Mouse (Mus musculus) thymus, adult 2 months (tissue): ENCODE measurements around the gene Tmem213. TPM values are rescaled to one million over a fixed set of nuclear protein-coding genes. Genes with fewer than 3 reads are reported as not detected.

ENCODE experiments used
- DNase-seq: peaks from one replicate; pipeline ENCODE4 v3.0.0; 2021
- H3K27ac ChIP-seq: fragments of 200-500 bp; 2 replicates; pipeline ENCODE4 v1.5.1; 2012; ENCODE audit warnings: low read length, control low read depth; ENCODE audit not compliant: control insufficient read depth, insufficient read depth
- H3K27me3 ChIP-seq: fragments of 200-500 bp; 2 replicates; pipeline ENCODE4 v1.6.1; 2012; ENCODE audit warnings: mild to moderate bottlenecking, low read length, moderate library complexity, mixed read lengths; ENCODE audit not compliant: control insufficient read depth, insufficient read depth
- H3K36me3 ChIP-seq: fragments of 200-500 bp; 2 replicates; pipeline ENCODE4 v1.6.1; 2012; ENCODE audit warnings: mild to moderate bottlenecking, low read length, moderate library complexity; ENCODE audit not compliant: control insufficient read depth, insufficient read depth
- H3K4me1 ChIP-seq: fragments of 200-500 bp; replicated peaks from 2 replicates; pipeline ENCODE4 v1.6.1; 2012; ENCODE audit warnings: low read length; ENCODE audit not compliant: control insufficient read depth, insufficient read depth
- H3K4me3 ChIP-seq: fragments of 200-500 bp; 2 replicates; pipeline ENCODE4 v1.5.1; 2012; ENCODE audit warnings: mild to moderate bottlenecking, low read length, control low read depth, moderate library complexity; ENCODE audit not compliant: control insufficient read depth, insufficient read depth
- CTCF ChIP-seq: fragments of 200-500 bp; IDR thresholded peaks from 2 replicates; pipeline ENCODE4 v1.5.1; 2012; ENCODE audit warnings: mild to moderate bottlenecking, control low read depth, low read length, moderate library complexity, borderline replicate concordance; ENCODE audit not compliant: control insufficient read depth, poor library complexity, insufficient read depth; ENCODE audit errors: extremely low read depth
- POLR2A ChIP-seq: fragments of 200-500 bp; IDR thresholded peaks from 2 replicates; pipeline ENCODE4 v1.6.1; 2012; ENCODE audit warnings: mild to moderate bottlenecking, low read length, control low read depth, moderate library complexity; ENCODE audit not compliant: control insufficient read depth, poor library complexity, insufficient read depth; ENCODE audit errors: extremely low read depth
- WGBS: fragments of 180-500 bp; shearing (Covaris S2); methylation state at CpG from one replicate; pipeline ENCODE4 v1.1.7; 2018; 5-methylcytosine and 5-hydroxymethylcytosine counted together
- polyA plus RNA-seq: library from polyadenylated mRNA; depleted of rRNA; stranded (reverse); fragments of >200 nt; gene quantifications from 2 replicates; pipeline ENCODE4 v1.2.3, GENCODE M21; 2012

The Tmem213 gene
- polyA plus RNA-seq, 1 experiment = 0.38 TPM

GRCm38 (mm10) chr6:38123471-38124206 is 14.6 kb downstream of the Tmem213 start:
- peaks cover 2% of the 10 kb centered on the region for H3K4me1 ChIP-seq
- H3K36me3 ChIP-seq = no peaks in the 10 kb centered on the region
- TF ChIP-seq CTCF (no peak), POLR2A (no peak)
- WGBS = 92% methylated on average over 18 of the region's 18 CpGs
- H3K27me3 ChIP-seq = no peaks in the 10 kb centered on the region
- no peak for DNase-seq
- no peak overlapping the region for H3K4me3 ChIP-seq
- H3K27ac ChIP-seq = no peak overlapping the region

- TF ChIP-seq CTCF (no peak), POLR2A (no peak)
- Histone ChIP-seq H3K27ac (no peak within 1 kb of the TSS), H3K36me3 (no peaks in the 10 kb centered on the region), H3K4me1 (peaks cover 2% of the 10 kb centered on the region), H3K27me3 (no peaks in the 10 kb centered on the region), H3K4me3 (no peak within 1 kb of the TSS)
- no peak for DNase-seq
- 92% methylated on average over 7 of the region's 7 CpGs for WGBS
These were observed 15.3 kb downstream of the Tmem213 start, which contains the start of gene Atp6v0a4 for GRCm38 (mm10) chr6:38124207-38124835. TSS of gene Atp6v0a4 (minus strand) at chr6:38124586.

GRCm38 (mm10) chr6:38124882-38125281 is 15.8 kb downstream of the Tmem213 start:
- peaks cover 2% of the 10 kb centered on the region for H3K4me1 ChIP-seq
- TF ChIP-seq CTCF (no peak), POLR2A (no peak)
- no peaks in the 10 kb centered on the region for H3K27me3 ChIP-seq
- no peak for DNase-seq
- 95% methylated on average over 5 of the region's 5 CpGs for WGBS
- H3K4me3 ChIP-seq = no peak overlapping the region
- no peaks in the 10 kb centered on the region for H3K36me3 ChIP-seq
- no peak overlapping the region for H3K27ac ChIP-seq

GRCm38 (mm10) chr6:38125462-38125861 is 16.4 kb downstream of the Tmem213 start:
- TF ChIP-seq POLR2A (no peak), CTCF (no peak)
- DNase-seq = no peak
- H3K27me3 ChIP-seq = no peaks in the 10 kb centered on the region
- WGBS = 98% methylated on average over 3 of the region's 3 CpGs
- no peak overlapping the region for H3K27ac ChIP-seq
- H3K4me1 ChIP-seq = peaks cover 2% of the 10 kb centered on the region
- no peaks in the 10 kb centered on the region for H3K36me3 ChIP-seq
- no peak overlapping the region for H3K4me3 ChIP-seq

GRCm38 (mm10) chr6:38128115-38128514 is 19.1 kb downstream of the Tmem213 start:
- TF ChIP-seq CTCF = no peak
- no peak for TF ChIP-seq POLR2A
- H3K4me3 ChIP-seq = no peak overlapping the region
- 95% methylated on average over 14 of the region's 14 CpGs for WGBS
- no peak for DNase-seq
- no peaks in the 10 kb centered on the region for H3K4me1 ChIP-seq
- H3K27ac ChIP-seq = no peak overlapping the region
- H3K27me3 ChIP-seq = no peaks in the 10 kb centered on the region
- H3K36me3 ChIP-seq = no peaks in the 10 kb centered on the region

GRCm38 (mm10) chr6:38129883-38130282 is 20.8 kb downstream of the Tmem213 start:
- DNase-seq = no peak
- 97% methylated on average over 5 of the region's 5 CpGs for WGBS
- Histone ChIP-seq H3K36me3 (no peaks in the 10 kb centered on the region), H3K27me3 (no peaks in the 10 kb centered on the region), H3K4me1 (no peaks in the 10 kb centered on the region), H3K27ac (no peak overlapping the region), H3K4me3 (no peak overlapping the region)
- TF ChIP-seq CTCF = no peak
- no peak for TF ChIP-seq POLR2A
